Mouse (Mus musculus): ENCODE results near the gene Pdlim7.

DNA sequence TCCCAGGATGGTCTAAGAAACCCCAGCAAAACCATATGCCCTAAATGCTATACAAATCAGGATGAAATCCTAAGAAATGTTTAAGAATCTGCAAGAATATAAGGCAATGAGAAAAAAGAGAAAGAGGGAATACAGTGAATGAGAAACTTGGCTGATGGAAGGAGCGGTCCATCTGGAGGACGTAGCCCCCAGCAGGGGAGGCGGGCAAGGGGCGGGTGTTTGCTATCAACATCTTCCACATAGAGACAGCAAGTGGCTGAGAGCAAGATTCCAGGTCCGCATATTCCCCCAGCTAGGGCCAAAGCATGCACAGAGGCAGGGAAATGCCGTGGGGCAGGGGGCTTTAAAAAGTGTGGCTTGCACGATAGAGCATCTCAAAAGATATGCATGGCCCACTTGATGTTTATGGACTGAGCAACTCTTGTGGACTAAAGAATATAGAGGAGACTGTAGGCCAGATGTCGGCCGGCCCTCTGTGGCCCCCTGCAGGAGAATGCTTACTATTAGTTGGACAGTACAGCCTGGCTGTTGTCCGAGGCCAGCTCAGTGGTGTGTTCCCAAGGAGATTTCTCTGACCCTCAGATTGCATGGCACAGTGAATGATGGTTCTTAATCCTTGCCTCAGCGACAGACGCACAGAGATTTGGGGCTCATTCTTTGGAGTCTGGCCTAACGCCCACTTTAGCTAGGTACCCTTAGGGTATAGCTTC, 44.5 kb downstream of the Pdlim7 start:
- TF ChIP-seq ZC3H11A (IDR thresholded peaks at IDR 0.05; ENCODE audit: low read depth, low read length) (no peak), CTCF (conservative IDR thresholded peaks at IDR 0.05 in 1 of 2, IDR thresholded peaks at IDR 0.05 in 1 of 2; ENCODE audit: low read depth in 2 of 2, low read length in 2 of 2) (peak in 1 of 2 experiments; percentile 72; a peak in 2 of 4 replicates)

Measured in CH12.LX (cell line).